Mouse (Mus musculus) intestine, postnatal 0 days (tissue): Measurements from ENCODE around the gene Cdkn2d. TPM values are rescaled to one million over a fixed set of nuclear protein-coding genes. Genes with fewer than 3 reads are reported as not detected.
"Not testable (repeated sequence)": the region's sequence is repeated elsewhere in the genome, so short reads cannot be mapped to it uniquely, and the experiment has no call there.

Source experiments
- ATAC-seq: fragments of 200-750 bp; cut with Nextera tagmentation; 2 replicates; pipeline ENCODE4 v1.8.0; 2017; ENCODE audit warnings: mild to moderate bottlenecking, moderate TSS enrichment, moderate library complexity
- H3K27ac ChIP-seq: fragments of 300-500 bp; sonication (generic); 2 replicates; pipeline ENCODE4 v1.5.1; 2014; ENCODE audit warnings: mild to moderate bottlenecking, low read depth, low read length, moderate library complexity
- H3K27me3 ChIP-seq: fragments of 300-500 bp; sonication (generic); replicated peaks from 2 replicates; pipeline ENCODE4 v1.6.1; 2014; ENCODE audit warnings: low read length, mixed read lengths; ENCODE audit not compliant: control insufficient read depth, insufficient read depth
- H3K36me3 ChIP-seq: fragments of 300-500 bp; sonication (generic); 2 replicates; pipeline ENCODE4 v1.6.1; 2014; ENCODE audit warnings: mild to moderate bottlenecking, moderate library complexity; ENCODE audit not compliant: control insufficient read depth, insufficient read depth
- H3K4me1 ChIP-seq: fragments of 300-500 bp; sonication (generic); replicated peaks from 2 replicates; pipeline ENCODE4 v1.6.1; 2014; ENCODE audit warnings: antibody characterized with exemption, low read length, mixed read lengths; ENCODE audit not compliant: control insufficient read depth, insufficient read depth
- H3K4me2 ChIP-seq: fragments of 300-500 bp; sonication (generic); replicated peaks from 2 replicates; pipeline ENCODE4 v1.6.1; 2014; ENCODE audit warnings: low read depth, mild to moderate bottlenecking, moderate library complexity
- H3K4me3 ChIP-seq: fragments of 300-500 bp; sonication (generic); 2 replicates; pipeline ENCODE4 v1.5.1; 2014; ENCODE audit warnings: low read depth, low read length
- H3K9ac ChIP-seq: fragments of 300-500 bp; sonication (generic); 2 replicates; pipeline ENCODE4 v1.6.1; 2014; ENCODE audit warnings: mild to moderate bottlenecking, low read depth, low read length
- H3K9me3 ChIP-seq: fragments of 300-500 bp; sonication (generic); 2 replicates; pipeline ENCODE4 v1.6.1; 2016; ENCODE audit warnings: mixed run types; ENCODE audit not compliant: control insufficient read depth
- CTCF ChIP-seq: sonication (generic); IDR thresholded peaks from 2 replicates; pipeline ENCODE4 v1.5.1; 2016; ENCODE audit warnings: low read depth, mild to moderate bottlenecking, control low read depth, antibody characterized with exemption, moderate library complexity
- WGBS: fragments of 180-500 bp; shearing (Covaris S2); extraction: QIAGEN DNeasy Blood & Tissue Kit; methylation state at CpG from one replicate; pipeline ENCODE4 v1.1.7; 2014; 5-methylcytosine and 5-hydroxymethylcytosine counted together
- polyA plus RNA-seq: library from polyadenylated mRNA; unstranded; fragments of >200 nt; fragmentation: Nextera tagmentation; extraction: Ambion mirVana; gene quantifications from 2 replicates; pipeline ENCODE4 v1.2.1, GENCODE M21; 2015

Gene Cdkn2d
- polyA plus RNA-seq, 1 experiment from 2014 or later, result 25.8 TPM

- Histone ChIP-seq H3K4me2 (no peak overlapping the region), H3K27me3 (no peaks in the 10 kb centered on the region), H3K36me3 (peaks cover 93% of the 10 kb centered on the region), H3K9me3 (no peaks in the 10 kb centered on the region), H3K27ac (no peak overlapping the region), H3K4me1 (no peaks in the 10 kb centered on the region), H3K9ac (no peak overlapping the region), H3K4me3 (no peak overlapping the region)
- no peak for TF ChIP-seq CTCF
- WGBS, result 85% methylated on average over 7 of the region's 7 CpGs
- no peak for ATAC-seq
Measured at GRCm38 (mm10) chr9:21275013-21275710, 16.0 kb downstream of the Cdkn2d start.

GRCm38 (mm10) chr9:21274336-21274735, 16.9 kb downstream of the Cdkn2d start:
- H3K9me3 ChIP-seq, result no peaks in the 10 kb centered on the region
- no peaks in the 10 kb centered on the region for H3K4me1 ChIP-seq
- no peak overlapping the region for H3K4me3 ChIP-seq
- H3K4me2 ChIP-seq, result no peak overlapping the region
- peaks cover 91% of the 10 kb centered on the region for H3K36me3 ChIP-seq
- WGBS, result 91% methylated on average over 3 of the region's 3 CpGs
- TF ChIP-seq CTCF, result no peak
- ATAC-seq, result no peak
- no peaks in the 10 kb centered on the region for H3K27me3 ChIP-seq
- H3K27ac ChIP-seq, result no peak overlapping the region
- H3K9ac ChIP-seq, result no peak overlapping the region

DNA sequence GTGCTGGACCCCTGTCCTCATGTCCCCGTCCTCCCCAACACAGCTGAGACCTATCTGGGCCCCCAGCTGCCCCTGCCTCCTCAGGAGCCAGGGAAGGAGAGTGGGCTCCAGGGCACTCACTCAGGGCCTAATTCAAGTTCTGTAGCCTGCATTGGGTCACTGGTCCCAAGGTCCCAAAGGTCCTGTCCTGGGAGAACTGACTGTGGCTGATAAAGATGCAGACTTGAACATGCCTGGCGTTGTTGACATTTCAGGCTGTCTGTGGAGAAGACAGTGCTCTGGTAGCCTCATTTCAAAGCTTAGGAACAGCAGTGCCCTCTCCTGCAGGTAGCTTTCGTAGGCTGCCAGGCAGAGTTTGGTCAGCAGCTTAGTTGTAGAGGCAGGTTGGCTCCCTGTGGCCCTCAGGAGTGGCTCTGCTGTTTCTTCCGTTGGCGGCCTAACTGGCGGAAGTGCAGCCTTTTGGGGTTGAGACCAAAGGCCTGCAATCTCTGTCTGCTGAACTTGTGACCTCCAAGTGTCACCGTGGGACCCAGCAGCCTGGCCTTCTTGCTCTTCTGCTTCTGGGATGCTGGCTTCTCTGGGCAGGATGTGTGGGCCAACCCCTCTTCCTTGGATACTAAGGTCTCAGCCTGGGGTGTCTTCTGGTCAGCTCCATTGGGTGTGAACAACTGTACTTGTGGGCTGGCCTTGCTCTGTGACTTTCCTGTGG, 17.5 kb downstream of the Cdkn2d start:
- H3K9me3 ChIP-seq, result no peaks in the 10 kb centered on the region
- no peak for ATAC-seq
- no peak for TF ChIP-seq CTCF
- no peak overlapping the region for H3K9ac ChIP-seq
- H3K4me3 ChIP-seq, result no peak overlapping the region
- H3K27me3 ChIP-seq, result no peaks in the 10 kb centered on the region
- H3K36me3 ChIP-seq, result peaks cover 90% of the 10 kb centered on the region
- peak overlapping the region; percentile 1; the same call in 1 of the 2 replicates for H3K27ac ChIP-seq
- WGBS, result 85% methylated on average over 7 of the region's 7 CpGs
- no peaks in the 10 kb centered on the region for H3K4me1 ChIP-seq
- no peak overlapping the region for H3K4me2 ChIP-seq

GRCm38 (mm10) chr9:21273094-21273493, 18.1 kb downstream of the Cdkn2d start:
- Histone ChIP-seq H3K9ac (no peak overlapping the region), H3K4me3 (no peak overlapping the region), H3K9me3 (no peaks in the 10 kb centered on the region), H3K27ac (no peak overlapping the region; the same call in 1 of the 2 replicates), H3K27me3 (no peaks in the 10 kb centered on the region), H3K4me2 (no peak overlapping the region), H3K36me3 (peaks cover 94% of the 10 kb centered on the region), H3K4me1 (no peaks in the 10 kb centered on the region)
- TF ChIP-seq CTCF, result no peak
- no peak for ATAC-seq
- 76% methylated on average over 8 of the region's 8 CpGs for WGBS

DNA sequence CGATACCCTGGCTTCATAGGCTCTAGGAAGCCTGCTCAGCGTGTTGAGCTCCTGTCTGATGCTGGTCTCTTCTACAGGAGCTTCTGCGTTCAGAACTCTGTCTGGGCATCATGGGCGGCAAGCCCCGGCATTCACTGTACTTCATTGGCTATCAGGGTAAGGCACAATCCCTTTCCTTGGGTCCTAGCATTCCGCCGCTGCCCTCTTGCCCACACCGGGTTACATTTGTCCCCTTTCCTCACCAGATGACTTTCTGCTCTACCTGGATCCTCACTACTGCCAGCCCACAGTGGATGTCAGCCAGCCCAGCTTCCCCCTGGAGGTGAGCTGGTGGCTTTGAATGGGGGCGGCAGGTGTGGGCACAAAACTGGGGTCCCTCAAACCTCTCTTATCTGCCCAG, 18.8 kb downstream of the Cdkn2d start:
- no peak overlapping the region for H3K9ac ChIP-seq
- no peak overlapping the region for H3K4me3 ChIP-seq
- H3K4me1 ChIP-seq, result no peaks in the 10 kb centered on the region
- 92% methylated on average over 9 of the region's 9 CpGs for WGBS
- no peak overlapping the region for H3K4me2 ChIP-seq
- ATAC-seq, result no peak
- no peaks in the 10 kb centered on the region for H3K27me3 ChIP-seq
- TF ChIP-seq CTCF, result no peak
- H3K9me3 ChIP-seq, result no peaks in the 10 kb centered on the region
- peaks cover 91% of the 10 kb centered on the region for H3K36me3 ChIP-seq
- H3K27ac ChIP-seq, result no peak overlapping the region

DNA sequence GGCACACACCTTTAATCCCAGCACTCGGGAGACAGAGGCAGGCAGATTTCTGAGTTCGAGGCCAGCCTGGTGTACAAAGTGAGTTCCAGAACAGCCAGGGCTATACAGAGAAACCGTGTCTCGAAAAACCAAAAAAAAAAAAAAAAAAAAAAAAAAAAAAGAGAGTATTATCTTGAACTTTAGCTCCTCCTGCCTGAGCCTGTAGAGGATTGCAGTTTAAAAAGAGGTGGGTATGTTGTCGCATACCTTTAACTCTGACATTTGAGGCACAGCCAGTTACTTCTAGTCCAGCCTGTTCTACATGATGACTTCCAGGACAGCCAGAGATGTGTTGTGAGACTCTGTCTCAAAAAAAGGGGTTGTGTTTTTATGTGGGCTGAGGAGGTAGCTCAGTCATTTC, 21.6 kb downstream of the Cdkn2d start:
- H3K36me3 ChIP-seq, result peaks cover 65% of the 10 kb centered on the region

More for the DNA sequence above, 21.6 kb downstream of the Cdkn2d start:
- not testable (repeated sequence) for H3K9ac ChIP-seq, H3K9me3 ChIP-seq, H3K27me3 ChIP-seq, H3K4me3 ChIP-seq, H3K4me1 ChIP-seq, H3K27ac ChIP-seq, ATAC-seq, H3K4me2 ChIP-seq
- 0 out of 2 replicates have a peak, but pooled peaks have one; percentile 8 for TF ChIP-seq CTCF
- WGBS, result 73% methylated on average over 5 of the region's 5 CpGs
